Mouse (Mus musculus): ENCODE results near the gene Tmem131l.
"Not testable (repeated sequence)": the region's sequence is repeated elsewhere in the genome, so short reads cannot be mapped to it uniquely, and the experiment has no call there.

- not testable (repeated sequence) for TF ChIP-seq POLR2A (IDR thresholded peaks at IDR 0.05; ENCODE audit: borderline replicate concordance, control insufficient read depth, low read depth, low read length); CTCF (IDR thresholded peaks at IDR 0.05; ENCODE audit: control insufficient read depth, insufficient read depth, low read length)
Observed at GRCm38 (mm10) chr3:83875078-83875477, 164.9 kb downstream of the Tmem131l start.
